Mouse (Mus musculus): ENCODE results near the gene Rbms3. TPM values are rescaled to one million over a fixed set of nuclear protein-coding genes. Genes with fewer than 3 reads are reported as not detected.

The Rbms3 gene
- polyA plus RNA-seq, 1 experiment: 16.5 TPM

GRCm38 (mm10) chr9:117022086-117022485, 607.6 kb downstream of the Rbms3 start:
- no peak overlapping the region for H3K27ac ChIP-seq (ENCODE audit: insufficient read depth, low read depth, low read length)
- 73% methylated on average over 6 of the region's 6 CpGs for WGBS
- no peak for DNase-seq
- TF ChIP-seq CTCF (conservative IDR thresholded peaks at IDR 0.05; ENCODE audit: insufficient read depth, insufficient read length, low read depth, low read length) (no peak), POLR2A (IDR thresholded peaks at IDR 0.05; ENCODE audit: low read depth, low read length) (no peak)
- H3K4me3 ChIP-seq (ENCODE audit: insufficient read depth, low read depth, low read length): no peak overlapping the region
- peaks cover 2% of the 10 kb centered on the region; the same call in 1 of the 2 replicates for H3K4me1 ChIP-seq (ENCODE audit: control insufficient read depth, insufficient read depth, low read length)
- no peaks in the 10 kb centered on the region for H3K27me3 ChIP-seq (replicated peaks; ENCODE audit: control insufficient read depth, insufficient read depth, low read length)
- no peaks in the 10 kb centered on the region for H3K36me3 ChIP-seq (ENCODE audit: control insufficient read depth, insufficient read depth, low read length)

GRCm38 (mm10) chr9:117021506-117021905, 608.2 kb downstream of the Rbms3 start:
- Histone ChIP-seq H3K27me3 (replicated peaks; ENCODE audit: control insufficient read depth, insufficient read depth, low read length) (no peaks in the 10 kb centered on the region), H3K36me3 (ENCODE audit: control insufficient read depth, insufficient read depth, low read length) (no peaks in the 10 kb centered on the region), H3K27ac (ENCODE audit: insufficient read depth, low read depth, low read length) (0 out of 2 replicates have a peak overlapping the region, but pooled peaks have one; percentile 40), H3K4me3 (ENCODE audit: insufficient read depth, low read depth, low read length) (no peak overlapping the region), H3K4me1 (ENCODE audit: control insufficient read depth, insufficient read depth, low read length) (peaks cover 2% of the 10 kb centered on the region; the same call in 1 of the 2 replicates)
- DNase-seq: no peak
- TF ChIP-seq POLR2A (IDR thresholded peaks at IDR 0.05; ENCODE audit: low read depth, low read length): no peak
- no peak for TF ChIP-seq CTCF (conservative IDR thresholded peaks at IDR 0.05; ENCODE audit: insufficient read depth, insufficient read length, low read depth, low read length)
- 84% methylated on average over 3 of the region's 3 CpGs for WGBS

- Histone ChIP-seq H3K4me3 (ENCODE audit: insufficient read depth, low read depth, low read length) (no peak overlapping the region), H3K27ac (ENCODE audit: insufficient read depth, low read depth, low read length) (no peak overlapping the region), H3K27me3 (replicated peaks; ENCODE audit: control insufficient read depth, insufficient read depth, low read length) (no peaks in the 10 kb centered on the region), H3K36me3 (ENCODE audit: control insufficient read depth, insufficient read depth, low read length) (no peaks in the 10 kb centered on the region), H3K4me1 (ENCODE audit: control insufficient read depth, insufficient read depth, low read length) (peaks cover 2% of the 10 kb centered on the region; the same call in 1 of the 2 replicates)
- no peak for DNase-seq
- WGBS: 94% methylated on average over 2 of the region's 2 CpGs
- TF ChIP-seq CTCF (conservative IDR thresholded peaks at IDR 0.05; ENCODE audit: insufficient read depth, insufficient read length, low read depth, low read length): no peak
- no peak for TF ChIP-seq POLR2A (IDR thresholded peaks at IDR 0.05; ENCODE audit: low read depth, low read length)
Measured at GRCm38 (mm10) chr9:117020216-117020615, 609.5 kb downstream of the Rbms3 start.

- no peak for TF ChIP-seq POLR2A (IDR thresholded peaks at IDR 0.05; ENCODE audit: low read depth, low read length)
- 0 out of 2 replicates have a peak, but pooled peaks have one; percentile 11 for TF ChIP-seq CTCF (conservative IDR thresholded peaks at IDR 0.05; ENCODE audit: insufficient read depth, insufficient read length, low read depth, low read length)
- Histone ChIP-seq H3K4me1 (ENCODE audit: control insufficient read depth, insufficient read depth, low read length) (peaks cover 2% of the 10 kb centered on the region; the same call in 1 of the 2 replicates), H3K36me3 (ENCODE audit: control insufficient read depth, insufficient read depth, low read length) (no peaks in the 10 kb centered on the region), H3K27me3 (replicated peaks; ENCODE audit: control insufficient read depth, insufficient read depth, low read length) (no peaks in the 10 kb centered on the region), H3K27ac (ENCODE audit: insufficient read depth, low read depth, low read length) (peak overlapping the region; percentile 42), H3K4me3 (ENCODE audit: insufficient read depth, low read depth, low read length) (no peak overlapping the region)
- 22% methylated on average over 2 of the region's 2 CpGs for WGBS
- DNase-seq: peak; percentile 86
Measured at GRCm38 (mm10) chr9:117018741-117019163, 611.0 kb downstream of the Rbms3 start.

GRCm38 (mm10) chr9:117018301-117018700, 611.4 kb downstream of the Rbms3 start:
- no peak for TF ChIP-seq POLR2A (IDR thresholded peaks at IDR 0.05; ENCODE audit: low read depth, low read length)
- no peak for TF ChIP-seq CTCF (conservative IDR thresholded peaks at IDR 0.05; ENCODE audit: insufficient read depth, insufficient read length, low read depth, low read length)
- Histone ChIP-seq H3K36me3 (ENCODE audit: control insufficient read depth, insufficient read depth, low read length) (no peaks in the 10 kb centered on the region), H3K4me3 (ENCODE audit: insufficient read depth, low read depth, low read length) (no peak overlapping the region), H3K27ac (ENCODE audit: insufficient read depth, low read depth, low read length) (peak overlapping the region; percentile 21; the same call in 1 of the 2 replicates), H3K4me1 (ENCODE audit: control insufficient read depth, insufficient read depth, low read length) (peaks cover 2% of the 10 kb centered on the region; the same call in 1 of the 2 replicates), H3K27me3 (replicated peaks; ENCODE audit: control insufficient read depth, insufficient read depth, low read length) (no peaks in the 10 kb centered on the region)
- 51% methylated on average over 12 of the region's 12 CpGs for WGBS
- no peak for DNase-seq

- 69% methylated on average over 9 of the region's 9 CpGs for WGBS
- no peak for DNase-seq
Measured at GRCm38 (mm10) chr9:117016605-117017319, 613.0 kb downstream of the Rbms3 start.

GRCm38 (mm10) chr9:117013386-117013785, 616.3 kb downstream of the Rbms3 start:
- TF ChIP-seq POLR2A (IDR thresholded peaks at IDR 0.05; ENCODE audit: low read depth, low read length): no peak
- TF ChIP-seq CTCF (conservative IDR thresholded peaks at IDR 0.05; ENCODE audit: insufficient read depth, insufficient read length, low read depth, low read length): no peak
- WGBS: 79% methylated on average over 3 of the region's 3 CpGs
- Histone ChIP-seq H3K27me3 (replicated peaks; ENCODE audit: control insufficient read depth, insufficient read depth, low read length) (no peaks in the 10 kb centered on the region), H3K4me3 (ENCODE audit: insufficient read depth, low read depth, low read length) (no peak overlapping the region), H3K4me1 (ENCODE audit: control insufficient read depth, insufficient read depth, low read length) (no peaks in the 10 kb centered on the region), H3K36me3 (ENCODE audit: control insufficient read depth, insufficient read depth, low read length) (no peaks in the 10 kb centered on the region), H3K27ac (ENCODE audit: insufficient read depth, low read depth, low read length) (no peak overlapping the region)
- DNase-seq: no peak

More at GRCm38 (mm10) chr9:117016605-117017319, 613.0 kb downstream of the Rbms3 start:
- no peaks in the 10 kb centered on the region for H3K36me3 ChIP-seq (ENCODE audit: control insufficient read depth, insufficient read depth, low read length)
- peaks cover 2% of the 10 kb centered on the region; the same call in 1 of the 2 replicates for H3K4me1 ChIP-seq (ENCODE audit: control insufficient read depth, insufficient read depth, low read length)
- no peaks in the 10 kb centered on the region for H3K27me3 ChIP-seq (replicated peaks; ENCODE audit: control insufficient read depth, insufficient read depth, low read length)
- TF ChIP-seq POLR2A (IDR thresholded peaks at IDR 0.05; ENCODE audit: low read depth, low read length) (no peak), CTCF (conservative IDR thresholded peaks at IDR 0.05; ENCODE audit: insufficient read depth, insufficient read length, low read depth, low read length) (no peak)
- no peak overlapping the region for H3K27ac ChIP-seq (ENCODE audit: insufficient read depth, low read depth, low read length)
- no peak overlapping the region for H3K4me3 ChIP-seq (ENCODE audit: insufficient read depth, low read depth, low read length)
